Mouse (Mus musculus) gastrocnemius, postnatal 4 days (tissue): Measurements from ENCODE around the gene Serpina1c. TPM values are rescaled to one million over a fixed set of nuclear protein-coding genes. Genes with fewer than 3 reads are reported as not detected.
"Not testable (repeated sequence)": the region's sequence is repeated elsewhere in the genome, so short reads cannot be mapped to it uniquely, and the experiment has no call there.

Experiments used
- DNase-seq, 2 experiments: peaks; one replicate each; pipeline ENCODE4 v3.0.0; 2021 to 2022; ENCODE audit warnings: low spot score in 2 of 2, mixed read lengths in 2 of 2
- long read RNA-seq, 2 experiments: library from polyadenylated mRNA; stranded (forward); transcript quantifications; one replicate each; pipeline ENCODE4 v2.0.0; 2021
- total RNA-seq, 2 experiments: library from RNA; stranded (reverse); gene quantifications; 2 replicates each; pipeline ENCODE4 v1.2.3; 2021

The Serpina1c gene
- 1 to 10 TPM; 1.1 to 7.3 TPM for total RNA-seq
- long read RNA-seq, experiment 1, result 0 reads
- long read RNA-seq, experiment 2, result 0 reads

GRCm38 (mm10) chr12:103904837-103905340 is at the start of gene Serpina1c:
TSS of gene Serpina1c (minus strand) at chr12:103904887.
- not testable (repeated sequence) for DNase-seq

DNA sequence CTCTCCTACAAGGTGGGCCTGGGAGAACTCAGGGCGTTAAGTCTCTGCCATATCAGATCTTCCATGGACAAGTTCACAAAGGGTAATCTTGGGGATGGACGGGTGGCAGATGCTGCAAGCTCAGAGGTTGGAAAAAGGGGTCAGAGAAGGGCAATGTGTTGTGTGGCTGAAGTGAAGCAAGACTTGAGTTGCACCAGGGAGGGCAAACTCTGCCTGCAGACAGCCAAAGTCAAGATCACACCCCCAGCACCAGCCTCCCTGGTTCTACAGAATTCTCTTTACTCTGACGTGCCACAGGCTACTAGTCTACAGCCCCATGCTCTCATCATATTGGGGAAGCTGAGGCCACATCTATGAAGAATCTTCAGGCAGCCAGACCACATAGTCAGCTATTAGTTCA is 48.3 kb upstream of the Serpina1c start:
- DNase-seq, result not testable (repeated sequence)

DNA sequence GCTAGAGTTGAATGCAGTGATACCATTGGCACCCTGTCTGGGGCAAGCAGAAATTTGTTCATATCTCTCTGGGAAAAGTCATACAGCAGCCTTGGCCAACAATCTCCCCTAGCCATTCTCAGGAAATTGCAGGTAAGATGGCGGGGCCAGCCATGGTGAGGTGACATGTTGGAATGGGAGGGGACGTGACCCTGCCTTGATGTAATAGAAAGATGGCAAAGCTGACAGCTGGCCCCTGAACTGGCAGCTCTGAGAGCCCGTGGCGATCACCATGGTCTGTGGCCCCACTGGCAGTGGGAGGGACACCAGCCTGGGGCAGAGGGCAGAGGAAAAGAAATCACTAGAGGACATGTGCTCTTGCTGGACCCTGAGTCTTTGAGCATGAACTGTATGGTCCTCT is 41.6 kb upstream of the Serpina1c start:
- no peak for DNase-seq

DNA sequence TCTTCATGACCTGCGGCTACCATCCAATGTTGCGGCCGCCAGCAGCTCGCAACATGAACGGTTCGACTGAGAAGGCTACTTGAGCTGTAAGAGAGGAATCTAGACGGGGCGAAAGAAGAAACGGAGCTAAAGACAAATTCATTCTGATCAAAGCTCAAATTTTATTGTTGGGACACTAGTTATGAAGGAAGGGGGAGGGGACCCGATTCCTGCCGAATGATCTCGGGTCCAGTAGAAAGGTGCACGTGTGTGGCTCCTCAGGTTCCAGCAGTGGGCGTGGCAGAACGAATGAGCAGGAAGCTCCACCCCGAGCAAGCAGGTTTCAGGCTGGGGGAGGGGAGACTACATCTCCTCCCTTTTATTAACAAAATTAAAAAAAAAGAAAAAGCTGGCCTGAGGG is 4.5 kb upstream of the Serpina1c start:
- DNase-seq, result not testable (repeated sequence)

- not testable (repeated sequence) for DNase-seq
Observed at GRCm38 (mm10) chr12:103907746-103908145, 3.1 kb upstream of the Serpina1c start.

DNA sequence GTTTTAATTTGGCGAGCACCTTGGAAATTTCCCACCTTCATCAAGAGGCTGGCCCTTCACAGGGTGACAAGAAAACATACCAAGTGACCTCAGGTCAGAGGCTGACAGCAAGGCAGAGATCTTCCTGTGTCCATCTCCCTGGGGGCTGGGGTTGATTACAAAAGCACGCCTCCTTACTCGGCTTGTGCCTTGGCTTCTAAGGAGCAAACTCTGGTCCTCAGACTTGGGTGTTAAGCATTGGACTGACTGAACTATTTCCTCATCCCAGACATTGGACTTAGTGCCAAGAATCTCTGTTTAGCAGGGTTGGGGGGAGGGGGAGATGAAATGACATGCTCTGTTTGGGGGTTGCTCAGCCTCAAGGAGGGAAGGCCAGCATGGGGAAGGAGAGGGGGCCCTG is 2.8 kb downstream of the Serpina1c start:
- not testable (repeated sequence) for DNase-seq

DNA sequence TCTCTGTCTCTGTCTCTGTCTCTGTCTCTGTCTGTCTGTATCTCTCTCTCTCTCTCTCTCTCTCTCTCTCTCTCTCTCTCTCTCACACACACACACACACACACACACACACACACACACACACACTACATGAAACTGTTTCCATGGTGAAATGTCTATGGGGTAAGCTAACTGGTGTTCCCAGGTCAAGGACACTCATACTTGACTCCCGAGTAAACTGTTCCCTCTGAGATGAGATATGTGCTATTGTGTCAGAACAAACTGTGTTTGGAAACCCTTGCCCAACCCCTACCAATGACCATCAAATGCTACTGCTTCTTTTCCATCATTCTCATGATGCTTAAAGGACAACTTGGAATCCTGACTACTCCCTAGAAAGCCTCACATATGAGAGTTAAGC is 37.8 kb downstream of the Serpina1c start:
- DNase-seq, result not testable (repeated sequence)

DNA sequence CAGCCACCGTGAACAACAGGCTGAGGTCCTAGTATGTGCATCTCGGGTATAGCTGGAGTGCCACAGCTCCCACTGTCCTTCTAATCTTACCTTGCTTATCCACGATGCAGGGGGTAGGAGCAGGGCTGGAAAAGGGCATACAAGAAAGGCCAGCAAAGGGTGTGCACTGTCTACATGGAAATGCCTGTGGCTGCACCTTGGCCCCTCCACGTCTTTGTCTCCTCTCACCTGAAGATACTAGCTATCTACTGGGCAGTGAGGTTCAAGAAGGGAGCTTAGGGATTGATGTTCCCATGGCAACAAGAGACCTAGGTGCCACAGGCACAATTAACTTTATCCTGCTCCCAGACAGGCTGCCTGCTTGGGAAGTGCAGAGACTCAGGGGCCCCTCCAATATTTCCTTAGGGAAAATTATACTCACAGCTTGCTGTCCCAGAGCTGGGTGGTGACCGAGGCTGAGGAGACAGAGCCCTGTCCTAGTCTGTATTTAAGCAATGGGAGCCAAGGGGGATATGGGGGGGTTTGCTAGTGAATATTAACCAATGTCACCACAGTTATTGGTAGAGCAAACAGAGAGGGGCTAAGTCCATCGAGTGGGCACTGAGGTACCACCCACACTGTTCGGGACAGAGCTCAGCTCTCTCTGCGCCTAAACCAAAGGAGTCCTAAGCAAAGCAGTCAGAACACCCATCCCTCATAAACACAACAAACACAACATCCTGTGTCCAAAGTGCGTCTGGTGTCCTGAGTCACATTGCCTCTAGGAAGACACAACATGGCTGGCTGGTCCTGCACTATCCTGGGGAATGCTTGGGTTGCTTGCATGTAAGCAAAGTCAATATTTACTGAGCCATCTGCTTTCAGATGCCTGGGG is 41.3 kb downstream of the Serpina1c start, which contains the start of gene Serpina1a:
Gene Serpina1a (minus strand): TSS at position 462 of the 874 bp plus-strand sequence.
- not testable (repeated sequence) for DNase-seq

GRCm38 (mm10) chr12:103860976-103861375 is 43.7 kb downstream of the Serpina1c start:
- no peak for DNase-seq

- not testable (repeated sequence) for DNase-seq
Observed at GRCm38 (mm10) chr12:103860571-103860970, 44.1 kb downstream of the Serpina1c start.

- not testable (repeated sequence) for DNase-seq
Observed at GRCm38 (mm10) chr12:103859584-103859983, 45.1 kb downstream of the Serpina1c start.

- DNase-seq, result not testable (repeated sequence)
Observed at GRCm38 (mm10) chr12:103853032-103853431, 51.7 kb downstream of the Serpina1c start.

Other genes starting within 250 kb of the Serpina1c start
- not detected for gene Serpina6, start 247.7 kb downstream of the Serpina1c start, total RNA-seq
- not detected for gene Serpina16, start 228.7 kb downstream of the Serpina1c start, total RNA-seq
- not detected for gene Serpina1f, start 209.4 kb downstream of the Serpina1c start, total RNA-seq
- 10 to 100 TPM in 1 of 2 experiments, 1 to 10 TPM in 1; 1.1 to 11.4 TPM for gene Serpina1d, start 131.3 kb downstream of the Serpina1c start, total RNA-seq
- gene Serpina1b, start 74.5 kb downstream of the Serpina1c start, total RNA-seq, result 10 to 100 TPM in 1 of 2 experiments, 1 to 10 TPM in 1; 2.0 to 25.0 TPM
- 1 to 10 TPM in 1 of 2 experiments, under 1 TPM in 1; 0.93 to 9.3 TPM for gene Serpina1a, start 41.3 kb downstream of the Serpina1c start, total RNA-seq
- 10 to 100 TPM in 1 of 2 experiments, under 1 TPM in 1; 0.76 to 12.7 TPM for gene Serpina1e, start 54.1 kb upstream of the Serpina1c start, total RNA-seq
- gene Serpina11, start 85.1 kb upstream of the Serpina1c start, total RNA-seq, result under 1 TPM in 1 of 2 experiments, not detected in 1; 0.70 TPM
- not detected for gene Serpina9, start 108.9 kb upstream of the Serpina1c start, total RNA-seq
- gene Serpina12, start 139.6 kb upstream of the Serpina1c start, total RNA-seq, result not detected
- not detected for gene Serpina5, start 196.2 kb upstream of the Serpina1c start, total RNA-seq
- gene Serpina3a, start 207.8 kb upstream of the Serpina1c start, total RNA-seq, result not detected
- gene Serpina3b, start 223.1 kb upstream of the Serpina1c start, total RNA-seq, result not detected
- gene Serpina3c, start 249.0 kb upstream of the Serpina1c start, total RNA-seq, result 1 to 10 TPM; 1.6 to 1.8 TPM